7 mouse cellular contexts compared by ENCODE assay signal in genomic region chr10:123264461-123265191, GRCm38 (mm10). TPM values are rescaled to one million over a fixed set of nuclear protein-coding genes. Genes with fewer than 3 reads are reported as not detected.
DNase-seq lines count a peak whose midpoint lies in the region; ATAC-seq and TF ChIP-seq lines count a peak whose summit lies in the region.

No protein-coding gene starts in this region.

- no peak overlapping the region for H3K27ac ChIP-seq in ES-Bruce4 (ENCODE audit: insufficient read depth, low read length)
- no peak overlapping the region for H3K27ac ChIP-seq in embryonic facial prominence, embryonic 15.5 days (replicated peaks)
- H3K27ac ChIP-seq in hindbrain, embryonic 13.5 days: peak overlapping the region; percentile 83
- H3K27ac ChIP-seq in left cerebral cortex, adult 2 months: peak overlapping the region; percentile 86
- no peak overlapping the region for H3K27ac ChIP-seq in midbrain, embryonic 11.5 days (ENCODE audit: low read depth, low read length)
- H3K27ac ChIP-seq in stomach, embryonic 14.5 days (ENCODE audit: low read length): no peak overlapping the region

- peak; percentile 68; the same call in 1 of the 2 replicates for ATAC-seq in embryonic facial prominence, embryonic 15.5 days (ENCODE audit: insufficient number of reproducible peaks, low FRiP score, low TSS enrichment, low read depth)
- peak; percentile 68 for ATAC-seq in hindbrain, embryonic 13.5 days (ENCODE audit: low FRiP score)
- ATAC-seq in midbrain, embryonic 11.5 days (ENCODE audit: low FRiP score): peak; percentile 77
- ATAC-seq in stomach, embryonic 14.5 days (ENCODE audit: insufficient number of reproducible peaks, insufficient read depth, low FRiP score, low read depth): peak; percentile 75

- TF ChIP-seq CTCF in ES-Bruce4 (IDR thresholded peaks at IDR 0.05; ENCODE audit: low read depth, low read length): no peak
- TF ChIP-seq CTCF in left cerebral cortex, adult 2 months (IDR thresholded peaks at IDR 0.05): no peak

- peak overlapping the region; percentile 35; the same call in 1 of the 2 replicates for H3K9ac ChIP-seq in ES-Bruce4 (ENCODE audit: low read depth, poor library complexity, severe bottlenecking)
- peak overlapping the region; percentile 44 for H3K9ac ChIP-seq in embryonic facial prominence, embryonic 15.5 days
- peak overlapping the region; percentile 83 for H3K9ac ChIP-seq in hindbrain, embryonic 13.5 days
- H3K9ac ChIP-seq in midbrain, embryonic 11.5 days (ENCODE audit: low read length): peak overlapping the region; percentile 61
- peak overlapping the region; percentile 58 for H3K9ac ChIP-seq in stomach, embryonic 14.5 days (replicated peaks; ENCODE audit: low read depth, low read length)

- peaks cover 22% of the 10 kb centered on the region for H3K27me3 ChIP-seq in ES-Bruce4 (ENCODE audit: control insufficient read depth, insufficient read depth, low read length, poor library complexity, severe bottlenecking)
- peaks cover 23% of the 10 kb centered on the region; the same call in 1 of the 2 replicates for H3K27me3 ChIP-seq in embryonic facial prominence, embryonic 15.5 days
- peaks cover 23% of the 10 kb centered on the region; the same call in 1 of the 2 replicates for H3K27me3 ChIP-seq in hindbrain, embryonic 13.5 days
- H3K27me3 ChIP-seq in midbrain, embryonic 11.5 days (ENCODE audit: control insufficient read depth, insufficient read depth, low read length): peaks cover 23% of the 10 kb centered on the region
- H3K27me3 ChIP-seq in stomach, embryonic 14.5 days (ENCODE audit: control insufficient read depth, insufficient read depth, low read length): no peaks in the 10 kb centered on the region

- H3K4me2 ChIP-seq in embryonic facial prominence, embryonic 15.5 days (replicated peaks): peak overlapping the region; percentile 98
- peak overlapping the region; percentile 87 for H3K4me2 ChIP-seq in hindbrain, embryonic 13.5 days
- peak overlapping the region; percentile 91 for H3K4me2 ChIP-seq in midbrain, embryonic 11.5 days
- H3K4me2 ChIP-seq in stomach, embryonic 14.5 days (replicated peaks; ENCODE audit: low read depth, low read length): peak overlapping the region; percentile 87

- intact Hi-C loops in left cerebral cortex, adult 2 months (cut with DNase I): loop anchor here (5.0 to 10.0 kb wide), 4 partner anchors 190 to 2003 kb away; no protein-coding TSS in a partner anchor

- under 1% methylated on average over 80 of the region's 84 CpGs for WGBS in embryonic facial prominence, embryonic 15.5 days
- under 1% methylated on average over 83 of the region's 84 CpGs for WGBS in hindbrain, embryonic 13.5 days
- WGBS in midbrain, embryonic 11.5 days: under 1% methylated on average over 83 of the region's 84 CpGs
- under 1% methylated on average over 82 of the region's 84 CpGs for WGBS in stomach, embryonic 14.5 days

- H3K36me3 ChIP-seq in ES-Bruce4 (ENCODE audit: control insufficient read depth, insufficient read depth, low read length, poor library complexity, severe bottlenecking): no peaks in the 10 kb centered on the region
- no peaks in the 10 kb centered on the region for H3K36me3 ChIP-seq in embryonic facial prominence, embryonic 15.5 days
- H3K36me3 ChIP-seq in hindbrain, embryonic 13.5 days: no peaks in the 10 kb centered on the region
- no peaks in the 10 kb centered on the region for H3K36me3 ChIP-seq in midbrain, embryonic 11.5 days (ENCODE audit: control insufficient read depth, insufficient read depth, low read length)
- H3K36me3 ChIP-seq in stomach, embryonic 14.5 days (ENCODE audit: control insufficient read depth, insufficient read depth, low read length): no peaks in the 10 kb centered on the region

- no peaks in the 10 kb centered on the region for H3K9me3 ChIP-seq in ES-Bruce4 (replicated peaks; ENCODE audit: control insufficient read depth, insufficient read depth, low read length, poor library complexity, severe bottlenecking)
- no peaks in the 10 kb centered on the region for H3K9me3 ChIP-seq in embryonic facial prominence, embryonic 15.5 days (replicated peaks)
- H3K9me3 ChIP-seq in hindbrain, embryonic 13.5 days: no peaks in the 10 kb centered on the region
- no peaks in the 10 kb centered on the region for H3K9me3 ChIP-seq in midbrain, embryonic 11.5 days (ENCODE audit: control insufficient read depth, low read length)
- H3K9me3 ChIP-seq in stomach, embryonic 14.5 days (ENCODE audit: control insufficient read depth, low read depth, low read length): no peaks in the 10 kb centered on the region

- H3K4me1 ChIP-seq in ES-Bruce4 (ENCODE audit: control insufficient read depth, insufficient read depth, low read length): no peaks in the 10 kb centered on the region
- peaks cover 10% of the 10 kb centered on the region for H3K4me1 ChIP-seq in embryonic facial prominence, embryonic 15.5 days
- H3K4me1 ChIP-seq in hindbrain, embryonic 13.5 days (replicated peaks): peaks cover 20% of the 10 kb centered on the region
- H3K4me1 ChIP-seq in midbrain, embryonic 11.5 days (ENCODE audit: control insufficient read depth, insufficient read depth, low read length): peaks cover 10% of the 10 kb centered on the region
- H3K4me1 ChIP-seq in stomach, embryonic 14.5 days (ENCODE audit: control insufficient read depth, insufficient read depth, low read length): no peaks in the 10 kb centered on the region; the same call in 1 of the 2 replicates

- H3K4me3 ChIP-seq in ES-Bruce4 (ENCODE audit: low read depth, low read length): peak overlapping the region; percentile 48
- peak overlapping the region; percentile 57 for H3K4me3 ChIP-seq in embryonic facial prominence, embryonic 15.5 days (replicated peaks)
- H3K4me3 ChIP-seq in hindbrain, embryonic 13.5 days: peak overlapping the region; percentile 65
- H3K4me3 ChIP-seq in left cerebral cortex, adult 2 months: peak overlapping the region; percentile 48
- peak overlapping the region; percentile 56 for H3K4me3 ChIP-seq in midbrain, embryonic 11.5 days (ENCODE audit: low read depth, low read length)
- H3K4me3 ChIP-seq in stomach, embryonic 14.5 days (ENCODE audit: low read depth, low read length): peak overlapping the region; percentile 59

- TF ChIP-seq POLR2A in ES-Bruce4 (IDR thresholded peaks at IDR 0.05; ENCODE audit: insufficient read depth, low read length): no peak

- peak; percentile 68 for DNase-seq in ZHBTc4 (ENCODE audit: low read depth, low spot score)
- DNase-seq in left cerebral cortex, adult 2 months (ENCODE audit: extremely low spot score in 1 of 2, low spot score in 2 of 2): peak; percentile 75 to 77
- peak; percentile 95 for DNase-seq in midbrain, embryonic 11.5 days (ENCODE audit: low spot score, missing footprints)

- TF ChIP-seq EP300 in ES-Bruce4 (IDR thresholded peaks at IDR 0.05; ENCODE audit: insufficient read depth, low read depth, low read length): no peak

RNA-seq across cellular contexts. Expression of gene Fam19a2, which starts 0.8 kb away (rescaled TPM):
- polyA plus RNA-seq in ES-Bruce4 (2011; ENCODE audit: insufficient read depth, insufficient read length, low read depth, missing spikeins): not detected in 2 replicates
- 3.9 and 4.1 TPM in 2 replicates for polyA plus RNA-seq in embryonic facial prominence, embryonic 15.5 days (2015; fragmentation: Nextera tagmentation; extraction: Ambion mirVana)
- 36.4 and 39.0 TPM in 2 replicates for polyA plus RNA-seq in hindbrain, embryonic 13.5 days (2015; fragmentation: Nextera tagmentation; extraction: Ambion mirVana)
- total RNA-seq in left cerebral cortex, adult 2 months (2021): 10 to 100 TPM; 68.7 to 70.7 TPM
- 4.0 and 4.7 TPM in 2 replicates for polyA plus RNA-seq in midbrain, embryonic 11.5 days (2014; fragmentation: Nextera tagmentation; extraction: Ambion mirVana)
- 7.1 and 7.6 TPM in 2 replicates for polyA plus RNA-seq in stomach, embryonic 14.5 days (2014; fragmentation: Nextera tagmentation; extraction: Ambion mirVana)

Comparison
In these comparisons a context has a peak if more than half of its experiments do, and no peak if none do; other contexts are left out.
1. H3K27ac ChIP-seq: peak in hindbrain, embryonic 13.5 days (single experiment) and left cerebral cortex, adult 2 months (single experiment); none in ES-Bruce4 (single experiment), embryonic facial prominence, embryonic 15.5 days (single experiment), midbrain, embryonic 11.5 days (single experiment) and stomach, embryonic 14.5 days (single experiment).
2. Peak in every context shown above with its lines, with median percentiles within 50 percentile points of each other: H3K4me3 ChIP-seq, H3K9ac ChIP-seq, DNase-seq, ATAC-seq and H3K4me2 ChIP-seq.